Mouse (Mus musculus) natural killer cell, adult 2 months (primary cell): ENCODE measurements around the gene Orc1.

Experiments used
- DNase-seq, 2 experiments: peaks; one replicate each; pipeline ENCODE4 v3.0.0; 2022; ENCODE audit warnings: low spot score in 2 of 2

Orc1 gene

DNA sequence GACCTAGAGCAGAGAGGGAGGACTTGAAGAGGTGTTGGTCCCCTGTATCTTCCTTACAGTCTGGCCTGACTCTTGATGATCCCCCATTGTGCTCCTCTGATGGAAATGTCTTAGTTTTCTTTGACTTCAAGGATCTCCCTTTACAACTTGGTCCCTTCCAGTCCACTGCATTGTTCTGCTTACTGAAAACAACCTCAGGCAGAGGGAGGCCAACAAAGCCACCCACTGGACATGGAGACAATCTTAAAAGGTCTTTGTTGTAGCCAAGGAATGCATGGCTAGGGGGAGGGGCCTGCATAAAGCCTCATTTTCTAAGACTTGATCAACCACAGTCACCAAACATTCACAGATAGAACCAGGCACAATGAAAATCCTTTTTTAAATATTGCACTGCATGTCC lies 55.9 kb downstream of the Orc1 start:
- no peak for DNase-seq

DNA sequence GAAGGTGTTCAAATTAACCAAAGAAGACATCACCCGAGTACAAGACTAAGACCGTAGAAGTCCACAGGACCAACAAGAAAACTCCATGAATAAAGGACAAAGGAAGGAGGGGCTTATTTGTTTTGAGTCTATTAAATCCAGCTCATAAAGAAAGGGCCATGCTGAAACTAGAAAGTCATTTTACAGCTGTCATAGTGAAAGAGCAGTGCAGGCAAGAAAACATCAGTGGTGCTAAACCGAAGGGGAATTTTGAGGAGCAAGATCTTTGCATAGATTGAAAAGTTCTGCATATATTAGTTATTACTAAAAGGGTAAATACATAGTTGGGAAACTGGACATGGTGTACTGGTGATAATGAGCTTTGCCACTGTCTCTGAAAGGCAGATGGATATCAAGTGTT lies 58.5 kb downstream of the Orc1 start:
- no peak for DNase-seq

DNA sequence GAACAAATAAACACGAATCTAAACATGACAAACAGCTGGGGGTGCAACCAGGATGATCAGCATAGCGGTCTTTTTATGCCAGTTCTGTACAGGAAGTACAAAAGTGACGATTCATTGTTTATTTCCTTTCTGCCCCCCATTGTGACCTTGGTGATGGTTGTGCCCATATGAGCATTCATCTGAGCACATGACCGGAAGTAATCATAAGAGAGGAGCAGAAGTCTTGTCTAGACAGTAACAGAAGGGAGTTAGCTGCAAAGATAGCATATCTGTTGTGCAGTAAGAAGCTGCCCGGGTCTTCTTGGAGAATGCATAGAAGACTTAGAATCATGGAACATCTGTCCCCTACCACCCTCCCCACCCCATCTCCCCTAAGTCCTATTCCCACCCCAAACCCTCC lies 59.5 kb downstream of the Orc1 start:
- peak; percentile 30 to 40 for DNase-seq

DNA sequence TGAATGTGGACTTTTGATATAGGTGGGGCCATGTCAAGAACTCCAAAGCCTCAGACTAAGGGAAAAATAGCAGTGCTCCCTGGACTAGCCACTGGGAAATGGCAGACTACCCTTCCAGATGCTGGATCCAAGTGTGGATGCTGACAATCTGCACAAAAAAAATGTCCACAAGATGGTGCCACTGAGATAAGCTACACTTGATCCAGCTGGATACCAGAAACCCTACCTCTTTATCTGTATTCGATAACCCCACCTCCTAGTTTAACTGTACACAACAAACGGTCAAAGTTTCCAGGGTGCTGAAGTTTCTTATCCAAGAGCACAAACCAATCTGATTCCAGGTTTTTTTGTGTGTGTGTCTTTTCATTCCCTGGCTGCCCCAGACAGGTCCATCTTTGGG lies 85.2 kb downstream of the Orc1 start:
- no peak for DNase-seq
